Mouse (Mus musculus) adipocyte (in vitro differentiated cells): ENCODE data around the gene Arid1a.
"Not testable (repeated sequence)": the region's sequence is repeated elsewhere in the genome, so short reads cannot be mapped to it uniquely, and the experiment has no call there.

ENCODE experiments used
- DNase-seq: peaks from one replicate; pipeline ENCODE4 v3.0.0-alpha.2; 2016; ENCODE audit warnings: low spot score

Arid1a gene

GRCm38 (mm10) chr4:133651986-133652385 is 104.6 kb downstream of the Arid1a start:
- DNase-seq = peak; percentile 25

GRCm38 (mm10) chr4:133651445-133651844 is 105.1 kb downstream of the Arid1a start:
- DNase-seq = no peak

DNA sequence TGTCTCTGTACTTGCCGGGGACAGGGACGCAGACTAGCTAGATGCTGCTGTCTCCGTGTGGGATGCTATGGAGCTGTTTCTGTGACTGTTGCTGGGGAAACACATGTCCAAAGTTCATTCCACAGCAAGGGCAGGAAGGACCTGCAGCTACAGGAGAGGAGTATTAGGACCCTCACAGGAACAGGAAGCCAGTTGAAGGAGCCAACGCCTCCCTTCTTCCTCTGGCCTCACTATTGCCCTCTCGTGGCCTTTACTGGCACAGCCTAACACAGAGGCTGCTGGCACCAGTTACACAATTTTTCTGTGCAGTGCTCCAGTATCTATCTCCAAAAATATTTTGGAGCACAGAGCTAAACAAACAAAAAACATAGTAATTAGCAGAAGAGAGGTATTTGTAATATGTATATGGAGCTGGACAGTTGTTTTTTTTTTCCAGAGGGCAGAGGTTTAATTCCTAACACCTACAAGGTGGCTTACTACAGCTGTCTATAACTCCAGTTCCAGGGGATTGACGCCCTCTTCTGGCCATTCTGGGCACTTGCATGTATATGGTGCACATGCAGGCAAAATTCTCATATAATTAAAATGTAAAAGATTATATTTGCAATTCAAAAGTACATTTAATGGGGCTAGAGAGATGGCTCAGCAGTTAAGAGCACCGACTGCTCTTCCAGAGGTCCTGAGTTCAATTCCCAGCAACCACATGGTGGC is 106.4 kb downstream of the Arid1a start, which contains the start of gene Zdhhc18:
Gene Zdhhc18, minus strand, starts transcription at position 166 of the 711 bp plus-strand sequence.
- DNase-seq = peak; percentile 73

GRCm38 (mm10) chr4:133649464-133649863 is 107.1 kb downstream of the Arid1a start:
- not testable (repeated sequence) for DNase-seq

DNA sequence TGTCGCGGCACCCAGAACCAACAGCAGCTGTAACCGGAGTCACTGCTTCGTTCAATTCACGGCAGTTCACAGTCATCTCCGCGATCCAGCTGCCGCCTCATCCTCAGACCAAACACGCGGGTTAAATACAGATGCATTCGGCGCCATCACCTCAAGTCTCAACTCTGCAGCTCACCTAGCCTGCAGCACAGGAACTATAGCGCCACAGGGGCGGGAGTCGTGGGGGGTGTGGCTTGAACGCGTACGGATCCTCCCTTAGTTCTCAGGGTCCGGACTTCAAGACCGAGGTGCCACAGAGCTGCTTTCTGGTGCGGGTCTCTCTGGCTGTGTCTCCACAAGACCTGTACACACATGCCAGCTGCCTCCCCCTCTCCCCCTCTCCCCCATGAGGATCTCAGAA is 110.9 kb downstream of the Arid1a start:
- no peak for DNase-seq

DNA sequence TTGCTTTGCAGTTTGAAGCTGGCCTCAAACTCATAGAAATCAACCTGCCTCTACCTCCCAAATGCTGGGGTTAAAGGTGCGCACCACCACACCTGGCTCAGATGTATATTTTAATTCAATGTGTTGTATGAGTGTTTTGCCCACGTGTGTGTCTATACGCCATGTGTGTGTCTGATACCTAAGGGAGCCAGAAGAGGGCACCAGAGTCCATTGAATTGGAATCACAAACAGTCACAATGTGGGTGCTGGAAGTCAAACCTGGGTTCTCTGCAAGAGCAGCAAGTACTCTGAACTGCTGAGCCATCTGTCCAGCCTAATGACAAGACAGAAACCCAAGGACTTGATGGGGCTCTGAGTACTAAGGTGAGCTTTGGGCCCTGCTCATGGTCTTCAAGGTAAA is 111.4 kb downstream of the Arid1a start:
- no peak for DNase-seq

DNA sequence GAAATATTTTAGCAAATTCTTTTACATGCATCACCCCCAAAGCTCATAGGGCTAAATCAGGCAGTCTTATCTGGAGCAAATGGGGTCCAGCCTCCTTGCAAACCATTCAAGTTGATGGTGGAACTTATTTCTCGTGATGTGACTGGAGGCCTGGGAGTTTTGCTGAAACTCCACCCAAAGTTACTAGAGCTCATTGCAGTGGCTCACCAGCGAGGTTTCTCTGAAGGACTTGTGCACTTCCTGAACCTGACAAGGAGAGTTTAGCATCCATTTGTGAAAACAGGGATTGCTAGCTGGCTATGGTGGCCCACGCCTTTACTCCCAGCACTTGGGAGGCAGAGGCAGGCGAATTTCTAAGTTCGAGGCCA is 122.5 kb downstream of the Arid1a start:
- no peak for DNase-seq

- DNase-seq = peak; percentile 72
Observed at GRCm38 (mm10) chr4:133633332-133634042, 123.1 kb downstream of the Arid1a start.

- DNase-seq = peak; percentile 21
Observed at GRCm38 (mm10) chr4:133632483-133633327, 123.9 kb downstream of the Arid1a start.

DNA sequence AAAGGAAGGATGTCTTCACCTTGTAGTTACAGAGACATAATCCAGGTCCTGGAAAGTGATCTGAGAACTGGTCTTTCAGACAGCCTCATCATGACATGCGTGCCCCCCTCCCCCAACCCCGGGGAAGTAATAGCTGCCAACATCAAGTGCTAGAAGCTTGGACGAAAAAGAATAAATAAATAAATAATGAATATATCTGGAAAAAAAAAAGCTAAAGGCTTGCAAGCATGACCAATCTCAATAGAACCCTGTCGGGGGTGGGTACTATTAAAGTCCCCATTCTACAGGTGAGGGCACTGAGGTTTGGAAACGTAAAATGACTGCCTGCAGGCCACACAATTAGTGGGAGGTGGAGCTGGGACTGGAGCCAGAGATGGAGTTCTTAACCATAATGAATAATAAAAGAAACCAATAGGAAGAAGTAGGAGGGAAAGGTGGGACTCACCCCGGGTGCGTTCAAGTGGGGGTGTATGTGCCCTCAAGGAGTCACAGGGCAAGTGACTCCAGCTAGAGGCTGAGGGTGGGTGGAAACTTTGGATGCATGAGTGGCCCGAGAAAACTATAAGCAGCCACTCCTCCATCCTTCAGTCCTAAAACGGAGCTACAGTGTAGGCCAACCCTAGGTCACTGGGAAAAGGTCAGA is 124.7 kb downstream of the Arid1a start:
- DNase-seq = no peak

- DNase-seq = no peak
Observed at GRCm38 (mm10) chr4:133631071-133631768, 125.3 kb downstream of the Arid1a start.

GRCm38 (mm10) chr4:133630326-133630920 is 126.1 kb downstream of the Arid1a start:
- DNase-seq = no peak

- no peak for DNase-seq
Observed at GRCm38 (mm10) chr4:133629191-133629590, 127.4 kb downstream of the Arid1a start.
